Mouse (Mus musculus): ENCODE data around the gene Pilra. TPM values are rescaled to one million over a fixed set of nuclear protein-coding genes. Genes with fewer than 3 reads are reported as not detected.

Gene Pilra
- polyA plus RNA-seq, 1 experiment from 2014 or later = 2.5 TPM

- WGBS = 94% methylated on average over 5 of the region's 5 CpGs
- no peaks in the 10 kb centered on the region for H3K4me1 ChIP-seq (replicated peaks; ENCODE audit: control insufficient read depth, insufficient read depth, low read length)
- no peaks in the 10 kb centered on the region for H3K9me3 ChIP-seq (ENCODE audit: control insufficient read depth, low read length)
- no peak overlapping the region for H3K27ac ChIP-seq (ENCODE audit: low read depth)
- H3K9ac ChIP-seq (ENCODE audit: low read length) = no peak overlapping the region
- no peaks in the 10 kb centered on the region for H3K36me3 ChIP-seq (ENCODE audit: control insufficient read depth, insufficient read depth, low read length)
- H3K4me3 ChIP-seq (ENCODE audit: low read depth, low read length) = no peak overlapping the region
- no peak overlapping the region for H3K4me2 ChIP-seq (ENCODE audit: low read length)
- ATAC-seq (replicated peaks; ENCODE audit: low FRiP score, low TSS enrichment, low read depth) (no peak), DNase-seq (ENCODE audit: low spot score) (no peak)
- H3K27me3 ChIP-seq (replicated peaks; ENCODE audit: control insufficient read depth, insufficient read depth, low read length) = no peaks in the 10 kb centered on the region
These were observed 27.8 kb downstream of the Pilra start for GRCm38 (mm10) chr5:137808316-137808715.

- no peak overlapping the region for H3K9ac ChIP-seq (ENCODE audit: low read length)
- H3K4me1 ChIP-seq (replicated peaks; ENCODE audit: control insufficient read depth, insufficient read depth, low read length) = no peaks in the 10 kb centered on the region
- DNase-seq (ENCODE audit: low spot score) (no peak), ATAC-seq (replicated peaks; ENCODE audit: low FRiP score, low TSS enrichment, low read depth) (no peak)
- no peaks in the 10 kb centered on the region for H3K36me3 ChIP-seq (ENCODE audit: control insufficient read depth, insufficient read depth, low read length)
- H3K9me3 ChIP-seq (ENCODE audit: control insufficient read depth, low read length) = no peaks in the 10 kb centered on the region
- H3K4me2 ChIP-seq (ENCODE audit: low read length) = no peak overlapping the region
- no peak overlapping the region for H3K27ac ChIP-seq (ENCODE audit: low read depth)
- H3K27me3 ChIP-seq (replicated peaks; ENCODE audit: control insufficient read depth, insufficient read depth, low read length) = no peaks in the 10 kb centered on the region
- H3K4me3 ChIP-seq (ENCODE audit: low read depth, low read length) = no peak overlapping the region
- WGBS = 83% methylated on average over 1 of the region's 1 CpGs
These were observed 29.9 kb downstream of the Pilra start for GRCm38 (mm10) chr5:137806158-137806557.

GRCm38 (mm10) chr5:137800917-137801316, 35.2 kb downstream of the Pilra start:
- Histone ChIP-seq H3K4me2 (ENCODE audit: low read length) (no peak overlapping the region), H3K4me1 (replicated peaks; ENCODE audit: control insufficient read depth, insufficient read depth, low read length) (no peaks in the 10 kb centered on the region), H3K9ac (ENCODE audit: low read length) (no peak overlapping the region), H3K9me3 (ENCODE audit: control insufficient read depth, low read length) (no peaks in the 10 kb centered on the region), H3K27ac (ENCODE audit: low read depth) (no peak overlapping the region), H3K27me3 (replicated peaks; ENCODE audit: control insufficient read depth, insufficient read depth, low read length) (no peaks in the 10 kb centered on the region), H3K36me3 (ENCODE audit: control insufficient read depth, insufficient read depth, low read length) (no peaks in the 10 kb centered on the region), H3K4me3 (ENCODE audit: low read depth, low read length) (no peak overlapping the region)
- WGBS = 83% methylated on average over 3 of the region's 3 CpGs
- DNase-seq (ENCODE audit: low spot score) (no peak), ATAC-seq (replicated peaks; ENCODE audit: low FRiP score, low TSS enrichment, low read depth) (no peak)

GRCm38 (mm10) chr5:137796606-137797005, 39.5 kb downstream of the Pilra start:
- Histone ChIP-seq H3K27ac (ENCODE audit: low read depth) (no peak overlapping the region), H3K9me3 (ENCODE audit: control insufficient read depth, low read length) (no peaks in the 10 kb centered on the region), H3K36me3 (ENCODE audit: control insufficient read depth, insufficient read depth, low read length) (no peaks in the 10 kb centered on the region), H3K4me1 (replicated peaks; ENCODE audit: control insufficient read depth, insufficient read depth, low read length) (no peaks in the 10 kb centered on the region), H3K9ac (ENCODE audit: low read length) (no peak overlapping the region), H3K27me3 (replicated peaks; ENCODE audit: control insufficient read depth, insufficient read depth, low read length) (no peaks in the 10 kb centered on the region), H3K4me3 (ENCODE audit: low read depth, low read length) (no peak overlapping the region), H3K4me2 (ENCODE audit: low read length) (no peak overlapping the region)
- DNase-seq (ENCODE audit: low spot score) = no peak
- WGBS = 83% methylated on average over 3 of the region's 3 CpGs
- ATAC-seq (replicated peaks; ENCODE audit: low FRiP score, low TSS enrichment, low read depth) = no peak

- no peaks in the 10 kb centered on the region for H3K36me3 ChIP-seq (ENCODE audit: control insufficient read depth, insufficient read depth, low read length)
- H3K9ac ChIP-seq (ENCODE audit: low read length) = no peak overlapping the region
- H3K4me3 ChIP-seq (ENCODE audit: low read depth, low read length) = no peak overlapping the region
- no peaks in the 10 kb centered on the region for H3K27me3 ChIP-seq (replicated peaks; ENCODE audit: control insufficient read depth, insufficient read depth, low read length)
- no peak overlapping the region for H3K27ac ChIP-seq (ENCODE audit: low read depth)
- DNase-seq (ENCODE audit: low spot score) (no peak), ATAC-seq (replicated peaks; ENCODE audit: low FRiP score, low TSS enrichment, low read depth) (no peak)
- H3K4me1 ChIP-seq (replicated peaks; ENCODE audit: control insufficient read depth, insufficient read depth, low read length) = 0 out of 2 replicates have a peak, but pooled peaks cover 6% of the 10 kb centered on the region
- no peaks in the 10 kb centered on the region for H3K9me3 ChIP-seq (ENCODE audit: control insufficient read depth, low read length)
- no peak overlapping the region for H3K4me2 ChIP-seq (ENCODE audit: low read length)
These were observed 44.5 kb downstream of the Pilra start for GRCm38 (mm10) chr5:137791553-137791952.

GRCm38 (mm10) chr5:137788946-137789531, 47.0 kb downstream of the Pilra start:
- no peak overlapping the region for H3K27ac ChIP-seq (ENCODE audit: low read depth)
- H3K27me3 ChIP-seq (replicated peaks; ENCODE audit: control insufficient read depth, insufficient read depth, low read length) = no peaks in the 10 kb centered on the region
- no peak overlapping the region for H3K9ac ChIP-seq (ENCODE audit: low read length)
- H3K4me2 ChIP-seq (ENCODE audit: low read length) = no peak overlapping the region
- no peak overlapping the region for H3K4me3 ChIP-seq (ENCODE audit: low read depth, low read length)
- peaks cover 7% of the 10 kb centered on the region; the same call in 1 of the 2 replicates for H3K36me3 ChIP-seq (ENCODE audit: control insufficient read depth, insufficient read depth, low read length)
- H3K9me3 ChIP-seq (ENCODE audit: control insufficient read depth, low read length) = no peaks in the 10 kb centered on the region
- WGBS = 91% methylated on average over 2 of the region's 2 CpGs
- DNase-seq (ENCODE audit: low spot score) (no peak), ATAC-seq (replicated peaks; ENCODE audit: low FRiP score, low TSS enrichment, low read depth) (no peak)
- peaks cover 19% of the 10 kb centered on the region for H3K4me1 ChIP-seq (replicated peaks; ENCODE audit: control insufficient read depth, insufficient read depth, low read length)

GRCm38 (mm10) chr5:137788171-137788570, 47.9 kb downstream of the Pilra start:
- no peak for DNase-seq (ENCODE audit: low spot score)
- no peak for ATAC-seq (replicated peaks; ENCODE audit: low FRiP score, low TSS enrichment, low read depth)
- H3K9ac ChIP-seq (ENCODE audit: low read length) = 0 out of 2 replicates have a peak overlapping the region, but pooled peaks have one; percentile 16
- H3K4me1 ChIP-seq (replicated peaks; ENCODE audit: control insufficient read depth, insufficient read depth, low read length) = peaks cover 28% of the 10 kb centered on the region
- no peaks in the 10 kb centered on the region for H3K9me3 ChIP-seq (ENCODE audit: control insufficient read depth, low read length)
- peaks cover 13% of the 10 kb centered on the region for H3K36me3 ChIP-seq (ENCODE audit: control insufficient read depth, insufficient read depth, low read length)
- H3K27me3 ChIP-seq (replicated peaks; ENCODE audit: control insufficient read depth, insufficient read depth, low read length) = no peaks in the 10 kb centered on the region
- H3K4me3 ChIP-seq (ENCODE audit: low read depth, low read length) = peak overlapping the region; percentile 71
- peak overlapping the region; percentile 88 for H3K4me2 ChIP-seq (ENCODE audit: low read length)
- 67% methylated on average over 24 of the region's 24 CpGs for WGBS
- no peak overlapping the region; the same call in 1 of the 2 replicates for H3K27ac ChIP-seq (ENCODE audit: low read depth)

GRCm38 (mm10) chr5:137787151-137787928, 48.7 kb downstream of the Pilra start, which contains the start of the genes Mepce and Zcwpw1:
Mepce (minus strand) TSS chr5:137787655.
Zcwpw1 (plus strand) TSS chr5:137787798.
- ATAC-seq (replicated peaks; ENCODE audit: low FRiP score, low TSS enrichment, low read depth) (peak; percentile 62), DNase-seq (ENCODE audit: low spot score) (peak; percentile 94)
- Histone ChIP-seq H3K9me3 (ENCODE audit: control insufficient read depth, low read length) (no peaks in the 10 kb centered on the region), H3K27ac (ENCODE audit: low read depth) (peak within 1 kb of the TSS; percentile 91), H3K9ac (ENCODE audit: low read length) (peak within 1 kb of the TSS; percentile 92), H3K27me3 (replicated peaks; ENCODE audit: control insufficient read depth, insufficient read depth, low read length) (no peaks in the 10 kb centered on the region), H3K4me1 (replicated peaks; ENCODE audit: control insufficient read depth, insufficient read depth, low read length) (peaks cover 33% of the 10 kb centered on the region), H3K4me2 (ENCODE audit: low read length) (peak within 1 kb of the TSS; percentile 88), H3K4me3 (ENCODE audit: low read depth, low read length) (peak within 1 kb of the TSS; percentile 71), H3K36me3 (ENCODE audit: control insufficient read depth, insufficient read depth, low read length) (peaks cover 21% of the 10 kb centered on the region)
- under 1% methylated on average over 48 of the region's 48 CpGs for WGBS

Measured in intestine, embryonic 14.5 days (tissue).